Mouse (Mus musculus) cerebellum, adult 2 months (tissue): Measurements from ENCODE around the gene Rhou.

ENCODE experiments used
- CTCF ChIP-seq: fragments of 200-500 bp; IDR thresholded peaks from 2 replicates; pipeline ENCODE4 v1.5.1; 2011; ENCODE audit warnings: low read depth, mild to moderate bottlenecking, control low read depth, low read length, moderate library complexity, borderline replicate concordance; ENCODE audit not compliant: insufficient read depth
- POLR2A ChIP-seq: fragments of 200-500 bp; IDR thresholded peaks from 2 replicates; pipeline ENCODE4 v1.6.1; 2011; ENCODE audit warnings: low read length, control low read depth, borderline replicate concordance; ENCODE audit not compliant: insufficient read depth

GRCm38 (mm10) chr8:123708729-123709128 is 55.0 kb downstream of the Rhou start:
- no peak for TF ChIP-seq POLR2A
- TF ChIP-seq CTCF = no peak
